Mouse (Mus musculus) intestine, embryonic 16.5 days (tissue): ENCODE data around the gene Usp9x. TPM values are rescaled to one million over a fixed set of nuclear protein-coding genes. Genes with fewer than 3 reads are reported as not detected.

Experiments
- ATAC-seq: fragments of 200-750 bp; cut with Nextera tagmentation; 2 replicates; pipeline ENCODE4 v1.8.0; 2017; ENCODE audit warnings: moderate TSS enrichment, moderate library complexity
- H3K27ac ChIP-seq: fragments of 300-500 bp; sonication (generic); 2 replicates; pipeline ENCODE4 v1.5.1; 2014; ENCODE audit warnings: mild to moderate bottlenecking, low read length
- H3K27me3 ChIP-seq: fragments of 300-500 bp; sonication (generic); replicated peaks from 2 replicates; pipeline ENCODE4 v1.6.1; 2014; ENCODE audit warnings: low read length, control low read depth, mixed read lengths; ENCODE audit not compliant: control insufficient read depth, insufficient read depth
- H3K36me3 ChIP-seq: fragments of 300-500 bp; sonication (generic); 2 replicates; pipeline ENCODE4 v1.6.1; 2014; ENCODE audit warnings: low read length, control low read depth; ENCODE audit not compliant: control insufficient read depth, insufficient read depth
- H3K4me1 ChIP-seq: fragments of 300-500 bp; sonication (generic); 2 replicates; pipeline ENCODE4 v1.6.1; 2014; ENCODE audit warnings: low read length, control low read depth, mixed read lengths; ENCODE audit not compliant: control insufficient read depth, insufficient read depth
- H3K4me2 ChIP-seq: fragments of 300-500 bp; sonication (generic); 2 replicates; pipeline ENCODE4 v1.6.1; 2014; ENCODE audit warnings: low read depth, low read length, control low read depth
- H3K4me3 ChIP-seq: fragments of 300-500 bp; sonication (generic); 2 replicates; pipeline ENCODE4 v1.5.1; 2014; ENCODE audit warnings: mild to moderate bottlenecking, low read length
- H3K9ac ChIP-seq: fragments of 300-500 bp; sonication (generic); 2 replicates; pipeline ENCODE4 v1.6.1; 2014; ENCODE audit warnings: low read depth, low read length
- H3K9me3 ChIP-seq: fragments of 300-500 bp; sonication (generic); 2 replicates; pipeline ENCODE4 v1.6.1; 2016; ENCODE audit warnings: low read length, control low read depth; ENCODE audit not compliant: control insufficient read depth
- WGBS: fragments of 180-500 bp; shearing (Covaris S2); extraction: QIAGEN DNeasy Blood & Tissue Kit; methylation state at CpG from one replicate; pipeline ENCODE4 v1.1.7; 2014; 5-methylcytosine and 5-hydroxymethylcytosine counted together
- polyA plus RNA-seq: library from polyadenylated mRNA; unstranded; fragments of >200 nt; fragmentation: Nextera tagmentation; extraction: Ambion mirVana; gene quantifications from 2 replicates; pipeline ENCODE4 v1.2.1, GENCODE M21; 2015

Usp9x gene
- polyA plus RNA-seq: 14.3 and 15.8 TPM in 2 replicates

DNA sequence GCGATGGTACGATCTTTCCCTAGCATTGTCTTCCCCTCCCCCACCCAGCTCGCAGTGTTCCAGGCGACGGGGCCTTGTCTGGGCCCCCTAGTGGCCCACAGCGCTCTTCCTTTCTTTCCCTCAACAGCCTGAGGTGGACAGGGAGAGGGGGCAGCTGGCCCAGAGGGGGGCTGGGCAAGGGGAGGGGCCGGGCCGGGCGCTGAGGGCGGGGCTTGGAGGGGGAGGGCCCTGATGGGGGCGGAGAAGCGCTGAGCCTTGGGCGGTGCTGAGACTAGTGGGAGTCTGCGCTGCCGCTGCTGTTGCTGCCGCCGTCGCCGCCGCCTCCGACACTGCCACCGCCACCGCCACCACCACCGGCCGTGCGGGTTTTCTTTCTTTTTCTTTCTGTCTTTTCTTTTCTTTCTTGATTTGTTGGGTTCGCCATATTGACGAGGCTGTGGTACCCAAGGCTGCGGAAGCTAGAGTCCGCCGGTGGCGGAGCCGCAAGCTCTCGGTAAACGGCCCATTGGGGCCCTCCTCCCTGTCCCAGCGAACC is at the start of gene Usp9x:
Usp9x (plus strand) TSS at position 258 of the 535 bp plus-strand sequence.
- Histone ChIP-seq H3K9ac (peak within 1 kb of the TSS; percentile 88), H3K4me1 (no peaks in the 10 kb centered on the region), H3K27ac (peak within 1 kb of the TSS; percentile 93), H3K27me3 (peaks cover 2% of the 10 kb centered on the region; the same call in 1 of the 2 replicates), H3K9me3 (no peaks in the 10 kb centered on the region), H3K36me3 (no peaks in the 10 kb centered on the region), H3K4me3 (peak within 1 kb of the TSS; percentile 75), H3K4me2 (peak within 1 kb of the TSS; percentile 50)
- peak; percentile 93 for ATAC-seq
- WGBS: 7% methylated on average over 23 of the region's 36 CpGs

DNA sequence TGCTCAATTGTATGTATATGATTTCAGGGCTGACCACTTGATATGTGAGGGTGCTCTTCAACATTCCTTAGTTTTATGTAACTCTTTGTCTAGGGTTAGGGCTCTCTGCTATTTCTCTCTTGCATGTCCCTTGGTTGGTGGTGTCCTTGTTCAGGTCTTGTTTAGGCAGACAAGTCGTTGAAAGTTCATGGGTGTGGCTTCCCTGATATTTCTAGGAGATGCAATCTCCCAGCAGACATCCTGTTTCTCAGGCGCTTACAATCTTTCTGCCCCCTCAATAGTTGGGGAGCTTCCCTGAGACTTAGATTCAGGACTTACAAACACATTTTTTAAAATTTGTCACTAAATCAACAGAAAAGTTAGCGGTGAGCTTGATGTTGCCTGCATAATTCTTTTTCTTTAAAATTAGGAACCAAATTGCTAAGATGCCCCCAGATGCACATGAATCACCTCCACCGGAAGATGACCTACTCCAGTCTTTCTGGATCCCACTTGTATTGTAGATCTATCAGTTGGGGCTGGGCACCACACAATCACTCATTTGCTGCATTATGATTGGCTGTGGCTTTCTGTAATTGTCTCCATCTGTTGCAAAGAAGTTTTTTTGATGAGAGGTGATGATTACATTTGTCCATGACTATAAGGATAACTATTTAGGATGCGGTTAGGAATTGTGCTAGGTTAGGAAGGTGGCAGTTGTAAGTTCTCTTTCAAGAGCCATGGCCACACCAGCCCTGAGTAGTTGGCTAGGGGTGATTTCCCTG is 48.6 kb upstream of the Usp9x start:
- no peak overlapping the region for H3K9ac ChIP-seq
- no peak overlapping the region for H3K27ac ChIP-seq
- 80% methylated on average over 5 of the region's 5 CpGs for WGBS
- no peak overlapping the region for H3K4me3 ChIP-seq
- ATAC-seq: no peak
- H3K27me3 ChIP-seq: no peaks in the 10 kb centered on the region
- no peak overlapping the region for H3K4me2 ChIP-seq
- no peaks in the 10 kb centered on the region for H3K9me3 ChIP-seq
- H3K36me3 ChIP-seq: no peaks in the 10 kb centered on the region
- no peaks in the 10 kb centered on the region for H3K4me1 ChIP-seq

DNA sequence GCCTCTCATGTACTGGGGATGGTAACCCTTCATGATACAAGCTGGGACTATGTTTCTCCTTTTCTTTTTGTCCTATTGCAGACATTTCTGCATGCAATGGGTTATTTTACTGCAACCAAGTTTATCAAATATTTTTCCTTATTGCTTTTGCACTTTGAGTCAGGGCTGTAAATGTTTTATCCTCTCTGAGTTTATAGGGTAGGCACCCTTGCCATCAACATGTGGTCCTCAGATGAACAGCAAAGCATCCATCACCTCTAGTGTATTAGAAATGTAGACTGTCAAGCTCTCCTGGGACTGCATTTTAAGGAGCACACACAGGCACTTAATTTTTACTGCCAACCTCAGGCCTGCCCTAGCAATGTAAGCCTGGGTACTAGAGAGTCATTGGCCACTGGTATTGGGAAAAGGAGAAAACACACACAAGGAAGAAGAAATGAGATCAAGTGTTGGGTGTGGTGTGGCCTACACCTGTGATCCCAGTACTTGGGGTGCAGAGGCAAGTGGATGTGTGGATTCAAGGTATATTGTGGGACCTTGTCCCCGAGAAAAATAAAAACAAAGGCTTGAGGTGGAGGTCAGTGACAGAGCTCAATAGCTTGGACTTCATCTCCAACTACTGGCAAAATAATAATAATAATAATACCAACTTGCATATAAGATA is 46.6 kb upstream of the Usp9x start:
- no peaks in the 10 kb centered on the region for H3K36me3 ChIP-seq
- H3K27me3 ChIP-seq: no peaks in the 10 kb centered on the region
- WGBS: 68% methylated on average over 1 of the region's 1 CpGs
- ATAC-seq: peak; percentile 68
- no peak overlapping the region for H3K27ac ChIP-seq
- no peak overlapping the region for H3K4me3 ChIP-seq
- H3K9ac ChIP-seq: no peak overlapping the region
- H3K4me1 ChIP-seq: no peaks in the 10 kb centered on the region
- no peaks in the 10 kb centered on the region for H3K9me3 ChIP-seq
- no peak overlapping the region for H3K4me2 ChIP-seq

DNA sequence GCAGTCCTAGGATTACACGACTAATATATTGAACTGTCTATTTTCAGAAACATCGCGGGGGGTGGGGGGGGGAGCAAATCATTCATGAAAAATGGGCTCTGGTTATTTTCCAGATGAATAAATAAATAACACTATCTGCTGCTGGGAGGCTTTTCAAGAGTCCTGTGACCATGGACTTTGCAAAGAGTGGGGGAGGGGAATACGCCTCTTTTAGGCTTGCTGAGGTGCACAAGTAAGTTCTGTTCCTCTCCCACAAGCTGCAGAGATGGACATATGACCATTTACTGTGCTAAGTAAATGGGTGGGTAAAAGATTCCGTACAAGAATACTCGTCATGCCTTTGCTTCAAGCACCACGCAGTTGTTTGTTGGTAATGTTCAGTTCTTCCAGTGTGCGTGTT is 46.0 kb upstream of the Usp9x start:
- Histone ChIP-seq H3K36me3 (no peaks in the 10 kb centered on the region), H3K27me3 (no peaks in the 10 kb centered on the region), H3K4me3 (no peak overlapping the region), H3K9ac (no peak overlapping the region), H3K27ac (no peak overlapping the region; the same call in 1 of the 2 replicates), H3K4me2 (no peak overlapping the region), H3K4me1 (no peaks in the 10 kb centered on the region), H3K9me3 (no peaks in the 10 kb centered on the region)
- ATAC-seq: peak; percentile 58
- WGBS: 67% methylated on average over 8 of the region's 8 CpGs

DNA sequence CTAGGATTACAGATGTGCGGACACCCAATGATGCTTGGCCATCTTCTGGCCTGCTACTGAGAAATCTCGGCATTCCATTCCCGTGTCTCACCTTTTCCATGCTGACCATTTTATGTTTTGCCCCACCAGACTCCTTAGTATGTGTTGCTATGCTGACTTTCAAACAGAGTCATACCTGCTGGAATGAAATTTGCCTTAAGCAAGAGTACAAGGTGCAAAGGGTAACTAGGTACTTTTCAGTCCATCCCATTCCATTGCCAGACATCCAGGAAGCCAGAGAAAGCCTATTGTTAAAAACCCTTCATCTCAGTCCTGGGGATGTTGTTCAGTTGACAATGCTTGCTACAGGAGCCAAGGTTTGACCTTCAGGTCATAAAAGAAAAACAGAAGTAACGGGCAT is 43.1 kb upstream of the Usp9x start:
- H3K4me3 ChIP-seq: no peak overlapping the region
- H3K27me3 ChIP-seq: no peaks in the 10 kb centered on the region
- H3K36me3 ChIP-seq: no peaks in the 10 kb centered on the region
- H3K4me1 ChIP-seq: no peaks in the 10 kb centered on the region
- no peak for ATAC-seq
- 87% methylated on average over 4 of the region's 4 CpGs for WGBS
- H3K27ac ChIP-seq: no peak overlapping the region
- no peaks in the 10 kb centered on the region for H3K9me3 ChIP-seq
- H3K9ac ChIP-seq: no peak overlapping the region
- H3K4me2 ChIP-seq: no peak overlapping the region

DNA sequence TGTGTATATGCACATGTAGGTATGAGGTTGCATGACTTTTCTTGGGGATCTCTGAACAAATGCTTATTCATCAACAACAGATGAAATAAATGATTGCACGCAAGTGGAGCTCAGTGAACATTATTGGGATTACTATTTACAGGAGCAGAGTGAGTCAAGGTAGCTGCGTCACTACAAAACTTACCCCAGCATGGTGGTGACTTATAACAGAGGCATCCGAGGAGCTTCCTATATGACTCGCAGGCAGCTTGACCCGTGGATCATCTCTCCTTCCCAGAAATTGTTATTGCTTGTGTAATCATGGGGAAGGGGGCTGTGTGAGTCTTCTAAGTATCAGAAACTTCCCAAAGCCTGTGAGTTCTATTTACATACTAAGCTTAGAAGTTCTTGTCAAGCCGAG is 41.3 kb upstream of the Usp9x start:
- Histone ChIP-seq H3K4me2 (no peak overlapping the region), H3K9ac (no peak overlapping the region), H3K36me3 (no peaks in the 10 kb centered on the region), H3K4me1 (no peaks in the 10 kb centered on the region), H3K4me3 (no peak overlapping the region), H3K27ac (no peak overlapping the region), H3K27me3 (no peaks in the 10 kb centered on the region), H3K9me3 (no peaks in the 10 kb centered on the region)
- 93% methylated on average over 6 of the region's 6 CpGs for WGBS
- ATAC-seq: no peak

DNA sequence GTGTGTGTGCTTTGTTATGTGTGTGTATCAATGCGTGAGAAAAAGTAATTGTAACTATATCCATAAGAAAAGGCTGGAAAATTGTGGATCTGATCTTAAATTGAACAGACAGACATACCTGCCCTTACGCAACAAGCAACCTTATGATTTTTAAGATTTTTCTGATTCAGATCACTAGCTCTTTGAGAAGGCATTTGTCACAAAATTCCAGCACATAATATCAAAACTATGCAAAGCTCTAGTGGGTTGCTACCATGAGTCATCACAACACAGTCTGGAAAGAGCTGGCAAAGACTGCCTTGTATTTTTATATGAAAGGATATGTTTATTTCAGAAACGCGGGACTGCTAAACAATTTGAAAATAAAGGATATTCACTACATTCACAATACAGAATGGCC is 34.2 kb upstream of the Usp9x start:
- no peak overlapping the region for H3K4me3 ChIP-seq
- no peaks in the 10 kb centered on the region for H3K27me3 ChIP-seq
- H3K4me1 ChIP-seq: no peaks in the 10 kb centered on the region
- no peak overlapping the region for H3K9ac ChIP-seq
- no peak overlapping the region for H3K27ac ChIP-seq
- H3K9me3 ChIP-seq: no peaks in the 10 kb centered on the region
- no peak for ATAC-seq
- H3K36me3 ChIP-seq: no peaks in the 10 kb centered on the region
- H3K4me2 ChIP-seq: no peak overlapping the region
- WGBS: 75% methylated on average over 4 of the region's 4 CpGs

DNA sequence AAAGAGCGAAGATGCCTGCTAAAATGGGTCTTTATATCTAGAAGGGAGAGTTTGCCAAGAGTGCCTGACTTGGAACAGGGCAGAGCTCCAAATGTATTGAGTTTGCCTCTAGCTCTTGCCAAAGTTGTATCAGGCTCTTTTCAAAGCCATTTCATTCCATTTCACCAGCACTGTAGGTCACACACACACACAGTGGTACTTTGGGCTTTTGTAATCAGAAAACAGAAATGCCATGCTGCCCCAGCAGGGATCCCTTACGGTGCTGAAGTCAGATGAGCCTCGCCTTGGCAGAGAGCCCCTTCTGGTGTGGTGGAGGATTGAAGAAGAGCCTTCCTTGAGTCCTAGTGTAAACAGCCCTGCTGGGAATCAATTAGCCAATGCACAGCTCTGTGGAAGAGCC is 32.1 kb upstream of the Usp9x start:
- H3K9ac ChIP-seq: no peak overlapping the region
- H3K4me1 ChIP-seq: no peaks in the 10 kb centered on the region
- no peak overlapping the region for H3K4me2 ChIP-seq
- ATAC-seq: no peak
- WGBS: 43% methylated on average over 3 of the region's 3 CpGs
- H3K4me3 ChIP-seq: no peak overlapping the region
- no peaks in the 10 kb centered on the region for H3K9me3 ChIP-seq
- H3K36me3 ChIP-seq: no peaks in the 10 kb centered on the region
- no peaks in the 10 kb centered on the region for H3K27me3 ChIP-seq
- H3K27ac ChIP-seq: no peak overlapping the region

DNA sequence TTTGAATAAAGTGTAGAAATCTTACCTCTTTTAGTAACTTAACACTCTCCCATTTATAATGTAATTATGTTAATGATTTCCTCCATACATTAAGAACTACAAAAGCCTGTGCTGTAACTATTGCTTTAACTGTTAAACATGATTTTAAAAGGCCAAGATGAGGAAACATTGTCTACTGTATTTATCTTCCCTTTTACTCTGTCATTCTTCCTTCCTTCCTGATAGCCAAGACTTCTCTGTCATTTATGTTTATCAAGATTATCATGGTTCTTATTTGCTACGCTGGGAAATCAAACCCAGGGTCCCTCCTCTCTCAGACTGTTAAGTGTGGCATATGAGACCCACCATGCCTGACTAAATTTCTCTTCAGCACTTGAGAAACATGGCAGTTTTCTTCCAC is 30.9 kb upstream of the Usp9x start:
- Histone ChIP-seq H3K27me3 (no peaks in the 10 kb centered on the region), H3K9ac (no peak overlapping the region), H3K36me3 (no peaks in the 10 kb centered on the region), H3K4me1 (no peaks in the 10 kb centered on the region), H3K27ac (no peak overlapping the region), H3K9me3 (no peaks in the 10 kb centered on the region), H3K4me2 (no peak overlapping the region), H3K4me3 (no peak overlapping the region)
- WGBS: 63% methylated on average over 1 of the region's 1 CpGs
- ATAC-seq: no peak
